Mouse (Mus musculus): ENCODE data around the gene Pecam1. TPM values are rescaled to one million over a fixed set of nuclear protein-coding genes. Genes with fewer than 3 reads are reported as not detected.

Gene Pecam1
- total and polyA plus RNA-seq, 3 experiments, result 0.93 TPM; not detected in 2

DNA sequence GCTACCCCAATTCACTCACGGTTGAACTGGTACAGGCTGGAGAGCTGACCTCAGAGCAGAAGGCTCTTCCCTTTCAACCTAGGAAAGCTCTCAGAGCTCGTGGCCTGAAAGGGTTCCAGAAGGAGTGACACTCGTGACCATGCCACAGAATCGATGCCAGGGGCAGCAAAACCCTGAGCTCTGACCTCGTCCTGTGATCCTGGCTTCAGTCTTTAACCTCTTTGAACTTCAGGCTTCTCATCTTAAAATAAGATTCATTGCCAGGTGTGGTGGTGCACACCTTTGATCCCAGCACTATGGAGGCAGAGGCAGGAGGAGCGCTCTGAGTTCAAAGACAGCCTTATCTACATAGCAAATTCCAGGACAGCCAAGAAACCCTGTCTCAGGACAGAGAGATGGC lies 143.1 kb downstream of the Pecam1 start:
- no peak overlapping the region for H3K4me3 ChIP-seq (ENCODE audit: low read depth, low read length)
- ATAC-seq (ENCODE audit: extremely low read depth, insufficient number of reproducible peaks, low FRiP score, poor library complexity, severe bottlenecking) (no peak), DNase-seq (ENCODE audit: low spot score) (no peak)
- no peaks in the 10 kb centered on the region for H3K27me3 ChIP-seq (ENCODE audit: insufficient read depth, low read length)
- TF ChIP-seq TAL1 (conservative IDR thresholded peaks at IDR 0.05; ENCODE audit: low read depth, low read length) (no peak), CTCF (IDR thresholded peaks at IDR 0.05; ENCODE audit: low read depth, low read length) (no peak), POLR2AphosphoS5 (IDR thresholded peaks at IDR 0.05; ENCODE audit: insufficient replicate concordance, low read depth, low read length) (no peak), GATA2 (IDR thresholded peaks at IDR 0.05; ENCODE audit: borderline replicate concordance, low read depth, low read length) (no peak), GATA1 (IDR thresholded peaks at IDR 0.05; ENCODE audit: borderline replicate concordance, low read length) (no peak)
- H3K36me3 ChIP-seq (replicated peaks), result peaks cover 2% of the 10 kb centered on the region
- peaks cover 19% of the 10 kb centered on the region for H3K4me1 ChIP-seq (ENCODE audit: insufficient read depth, low read depth, low read length)
- no peaks in the 10 kb centered on the region for H3K9me3 ChIP-seq (replicated peaks)

DNA sequence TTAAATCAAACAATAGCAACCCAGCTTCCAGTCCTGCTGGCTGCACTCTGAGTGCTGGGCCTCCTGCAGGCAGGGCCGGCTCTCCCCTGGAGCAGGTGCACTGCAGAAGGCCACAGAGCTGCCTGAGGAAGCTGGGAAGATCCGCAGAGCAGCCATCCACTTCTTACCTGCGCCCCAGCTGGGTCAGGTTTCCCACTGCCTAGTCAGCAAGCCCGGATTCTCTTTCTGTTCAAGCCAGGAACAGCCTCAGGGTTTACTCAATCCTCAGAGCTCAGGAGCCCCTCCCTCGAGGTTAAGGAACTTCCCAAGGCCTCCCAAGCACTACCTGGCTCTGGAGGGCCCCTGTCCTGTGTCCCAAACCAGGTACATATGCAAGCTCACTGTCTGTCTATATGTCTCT lies 144.4 kb downstream of the Pecam1 start:
- DNase-seq (ENCODE audit: low spot score) (no peak), ATAC-seq (ENCODE audit: extremely low read depth, insufficient number of reproducible peaks, low FRiP score, poor library complexity, severe bottlenecking) (no peak)
- peaks cover 9% of the 10 kb centered on the region for H3K36me3 ChIP-seq (replicated peaks)
- no peaks in the 10 kb centered on the region for H3K9me3 ChIP-seq (replicated peaks)
- TF ChIP-seq GATA1 (IDR thresholded peaks at IDR 0.05; ENCODE audit: borderline replicate concordance, low read length) (no peak), GATA2 (IDR thresholded peaks at IDR 0.05; ENCODE audit: borderline replicate concordance, low read depth, low read length) (no peak), TAL1 (conservative IDR thresholded peaks at IDR 0.05; ENCODE audit: low read depth, low read length) (no peak), CTCF (IDR thresholded peaks at IDR 0.05; ENCODE audit: low read depth, low read length) (no peak), POLR2AphosphoS5 (IDR thresholded peaks at IDR 0.05; ENCODE audit: insufficient replicate concordance, low read depth, low read length) (no peak)
- no peak overlapping the region for H3K4me3 ChIP-seq (ENCODE audit: low read depth, low read length)
- H3K27me3 ChIP-seq (ENCODE audit: insufficient read depth, low read length), result no peaks in the 10 kb centered on the region
- peaks cover 6% of the 10 kb centered on the region; the same call in 1 of the 2 replicates for H3K4me1 ChIP-seq (ENCODE audit: insufficient read depth, low read depth, low read length)

Other genes starting within 250 kb of the Pecam1 start
- gene Tex2, start 137.2 kb downstream of the Pecam1 start, total RNA-seq (2014; fragmentation: Nextera tagmentation), result 11.9 and 20.0 TPM in 2 replicates
- 6.7 and 7.7 TPM in 2 replicates for gene Tex2, start 137.2 kb downstream of the Pecam1 start, total RNA-seq (2017)
- gene Tex2, start 137.2 kb downstream of the Pecam1 start, polyA plus RNA-seq (2012), result 1.1 and 1.6 TPM in 2 replicates
- not detected in 2 replicates for gene Milr1, start 598 bp upstream of the Pecam1 start, total RNA-seq (2014; fragmentation: Nextera tagmentation)
- 0.33 and 0.87 TPM in 2 replicates for gene Milr1, start 598 bp upstream of the Pecam1 start, total RNA-seq (2017)
- gene Milr1, start 598 bp upstream of the Pecam1 start, polyA plus RNA-seq (2012), result 0.05 TPM in 1 of 2 replicates, not detected in the other
- 9.6 and 10.3 TPM in 2 replicates for gene Polg2, start 28.9 kb upstream of the Pecam1 start, total RNA-seq (2014; fragmentation: Nextera tagmentation)
- 6.9 and 8.5 TPM in 2 replicates for gene Polg2, start 28.9 kb upstream of the Pecam1 start, total RNA-seq (2017)
- gene Polg2, start 28.9 kb upstream of the Pecam1 start, polyA plus RNA-seq (2012), result 2.0 and 2.7 TPM in 2 replicates
- 765 and 864 TPM in 2 replicates for gene Ddx5, start 38.6 kb upstream of the Pecam1 start, total RNA-seq (2014; fragmentation: Nextera tagmentation)
- gene Ddx5, start 38.6 kb upstream of the Pecam1 start, total RNA-seq (2017), result 782 and 866 TPM in 2 replicates
- 2,578 and 3,923 TPM in 2 replicates for gene Ddx5, start 38.6 kb upstream of the Pecam1 start, polyA plus RNA-seq (2012)
- 37.1 and 39.8 TPM in 2 replicates for gene Cep95, start 38.6 kb upstream of the Pecam1 start, total RNA-seq (2014; fragmentation: Nextera tagmentation)
- 19.3 and 23.8 TPM in 2 replicates for gene Cep95, start 38.6 kb upstream of the Pecam1 start, total RNA-seq (2017)
- 2.0 and 3.1 TPM in 2 replicates for gene Cep95, start 38.6 kb upstream of the Pecam1 start, polyA plus RNA-seq (2012)
- gene Smurf2, start 170.1 kb upstream of the Pecam1 start, total RNA-seq (2014; fragmentation: Nextera tagmentation), result 27.9 and 28.1 TPM in 2 replicates
- 20.0 TPM in 2 replicates for gene Smurf2, start 170.1 kb upstream of the Pecam1 start, total RNA-seq (2017)
- gene Smurf2, start 170.1 kb upstream of the Pecam1 start, polyA plus RNA-seq (2012), result 2.2 and 2.4 TPM in 2 replicates
- 302 and 432 TPM in 2 replicates for gene Kpna2, start 248.9 kb upstream of the Pecam1 start, total RNA-seq (2014; fragmentation: Nextera tagmentation)
- 62.0 and 66.2 TPM in 2 replicates for gene Kpna2, start 248.9 kb upstream of the Pecam1 start, total RNA-seq (2017)
- 13.7 and 16.5 TPM in 2 replicates for gene Kpna2, start 248.9 kb upstream of the Pecam1 start, polyA plus RNA-seq (2012)

Data from G1E (cell line).